Mouse (Mus musculus) gastrocnemius, postnatal 14 days (tissue): ENCODE data around the gene Gas8. TPM values are rescaled to one million over a fixed set of nuclear protein-coding genes. Genes with fewer than 3 reads are reported as not detected.
"Not testable (repeated sequence)": the region's sequence is repeated elsewhere in the genome, so short reads cannot be mapped to it uniquely, and the experiment has no call there.

ENCODE experiments used
- DNase-seq: peaks from one replicate; pipeline ENCODE4 v3.0.0; 2021; ENCODE audit warnings: mixed read lengths
- intact Hi-C: fragments of 180-260 bp; cut with DNase I; formaldehyde crosslinking; loops from one replicate; pipeline ENCODE4 v1.15.1; 2025; ENCODE audit warnings: low total_unique reads
- total RNA-seq, 2 experiments: library from RNA; stranded (reverse); gene quantifications; 2 replicates each; pipeline ENCODE4 v1.2.3; 2021

Gas8 gene
- total RNA-seq, 2 experiments from 2014 or later, result 4.6 to 4.9 TPM

GRCm38 (mm10) chr8:123510819-123511218, 7.8 kb upstream of the Gas8 start:
- intact Hi-C loops, result no loop called here
- DNase-seq, result no peak

DNA sequence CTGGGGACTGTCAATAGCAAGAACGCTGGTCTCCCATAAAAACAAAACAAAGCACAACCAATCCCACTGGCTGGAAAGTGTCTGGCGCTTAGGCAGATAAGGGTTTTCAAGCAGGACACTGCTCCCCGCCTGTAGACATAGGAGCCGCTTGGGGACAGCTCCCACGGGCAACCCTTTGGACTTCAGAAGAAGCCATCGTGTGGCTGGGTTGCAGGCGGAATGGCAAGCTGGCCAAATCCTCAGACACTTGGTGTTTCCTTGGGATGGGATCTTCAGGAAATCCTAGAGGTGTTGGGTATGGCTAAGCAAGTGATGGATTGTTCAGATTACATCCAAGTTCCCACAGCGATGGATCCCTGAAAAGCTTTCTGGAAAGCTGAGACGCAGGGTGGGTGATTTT, 4.5 kb upstream of the Gas8 start:
- no peak for DNase-seq
- intact Hi-C loops, result no loop called here

GRCm38 (mm10) chr8:123514781-123515539, 3.7 kb upstream of the Gas8 start, which contains the start of gene Dbndd1:
Gene Dbndd1 (minus strand): TSS chr8:123515463.
- DNase-seq, result peak; percentile 46
- intact Hi-C loops, result no loop called here

DNA sequence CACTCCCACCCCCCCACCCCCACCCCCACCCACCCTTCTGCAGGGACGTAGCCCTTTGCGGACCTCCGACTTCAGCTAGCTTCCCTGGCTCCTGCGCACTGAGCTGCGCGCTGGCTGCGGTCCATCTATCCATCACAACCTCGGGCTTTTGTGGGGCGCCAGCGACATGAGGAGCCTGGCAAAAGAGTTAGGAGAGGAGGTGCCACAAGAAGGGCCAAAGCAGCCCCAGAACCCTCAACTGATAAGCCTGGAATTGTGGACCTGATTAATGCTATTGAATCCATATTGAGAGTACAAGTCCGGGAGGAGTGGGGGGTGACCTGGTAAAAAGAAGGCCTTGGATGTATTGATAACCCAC, 3.1 kb upstream of the Gas8 start:
- intact Hi-C loops, result no loop called here
- no peak for DNase-seq

DNA sequence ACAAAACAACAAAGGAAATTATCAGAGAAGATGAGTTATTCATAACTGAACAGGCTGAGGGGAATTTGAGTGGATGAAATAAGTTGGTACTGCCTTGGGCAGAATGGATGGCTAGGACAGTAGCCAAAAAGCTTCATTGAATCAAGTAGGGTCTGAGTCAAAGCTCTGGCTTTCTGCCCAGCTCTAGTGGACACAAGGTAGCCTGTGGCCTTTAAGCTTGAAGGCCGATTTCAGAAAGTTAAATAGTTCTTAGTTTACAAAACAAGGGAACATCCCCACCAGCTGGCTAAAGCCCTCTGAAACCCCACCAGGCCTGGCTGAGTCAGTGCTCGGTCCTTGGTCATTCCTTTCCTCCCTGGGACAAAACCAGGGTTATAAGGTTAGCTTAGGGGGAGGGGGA, 2.0 kb upstream of the Gas8 start:
- intact Hi-C loops, result no loop called here
- DNase-seq, result no peak

DNA sequence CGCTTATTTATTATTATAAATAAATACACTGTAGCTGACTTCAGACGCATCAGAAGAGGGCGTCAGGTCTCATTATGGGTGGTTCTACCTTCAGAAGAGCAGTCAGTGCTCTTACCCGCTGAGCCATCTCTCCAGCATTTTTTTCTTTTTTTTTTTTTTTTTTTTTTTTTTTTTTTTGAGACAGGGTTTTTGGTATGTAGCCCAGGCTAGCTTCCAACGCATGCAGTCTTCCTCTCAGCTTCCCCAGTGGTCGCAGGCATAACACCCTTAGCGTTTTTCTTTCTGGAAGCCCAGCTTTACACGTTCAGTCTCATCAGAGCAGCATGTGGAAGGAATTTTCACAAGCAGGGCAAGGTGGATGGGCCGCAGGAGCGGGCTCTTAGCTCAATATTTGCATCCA, 462 bp upstream of the Gas8 start:
- intact Hi-C loops, result no loop called here
- DNase-seq, result no peak

GRCm38 (mm10) chr8:123520048-123520447, 1.4 kb downstream of the Gas8 start:
- intact Hi-C loops, DNase-seq: not testable (repeated sequence)

- DNase-seq, result no peak
- intact Hi-C loops, result no loop called here
Measured at GRCm38 (mm10) chr8:123527720-123528489, 9.3 kb downstream of the Gas8 start.

DNA sequence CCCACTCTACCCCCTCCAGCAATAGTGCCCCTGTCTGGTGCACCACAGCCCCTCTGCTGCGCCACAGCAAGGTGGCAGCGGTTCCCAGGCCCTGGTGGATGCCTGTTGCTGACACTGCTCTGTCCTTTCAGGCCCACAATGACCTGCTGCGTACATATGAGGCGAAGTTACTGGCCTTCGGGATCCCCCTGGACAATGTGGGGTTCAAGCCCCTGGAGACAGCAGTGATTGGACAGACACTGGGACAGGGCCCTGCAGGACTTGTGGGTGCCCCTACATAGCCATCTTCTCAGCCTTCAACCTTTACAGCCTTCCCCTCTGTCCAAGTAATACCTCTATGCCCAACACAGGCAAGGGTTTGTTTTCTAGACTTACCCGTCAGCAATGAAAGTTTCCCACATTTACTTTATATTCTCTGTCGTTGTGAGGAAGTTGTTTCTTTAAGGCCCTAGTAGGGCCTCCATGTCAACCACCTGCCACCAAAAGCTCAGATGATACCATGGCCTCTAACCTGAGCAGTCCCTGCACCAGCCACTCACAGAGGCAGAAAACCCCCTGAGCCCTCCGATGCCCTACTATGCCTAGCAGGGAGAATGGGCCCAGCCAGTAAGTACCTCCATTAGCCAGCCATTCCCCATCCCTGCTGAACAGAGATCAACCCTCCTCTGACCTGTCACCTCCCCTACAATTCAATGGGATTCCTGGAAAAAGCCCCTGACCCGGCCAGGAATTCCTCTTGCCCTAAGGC, 17.8 kb downstream of the Gas8 start:
- intact Hi-C loops, result no loop called here
- no peak for DNase-seq

GRCm38 (mm10) chr8:123536990-123537380, 18.4 kb downstream of the Gas8 start:
- intact Hi-C loops, result no loop called here
- DNase-seq, result no peak

DNA sequence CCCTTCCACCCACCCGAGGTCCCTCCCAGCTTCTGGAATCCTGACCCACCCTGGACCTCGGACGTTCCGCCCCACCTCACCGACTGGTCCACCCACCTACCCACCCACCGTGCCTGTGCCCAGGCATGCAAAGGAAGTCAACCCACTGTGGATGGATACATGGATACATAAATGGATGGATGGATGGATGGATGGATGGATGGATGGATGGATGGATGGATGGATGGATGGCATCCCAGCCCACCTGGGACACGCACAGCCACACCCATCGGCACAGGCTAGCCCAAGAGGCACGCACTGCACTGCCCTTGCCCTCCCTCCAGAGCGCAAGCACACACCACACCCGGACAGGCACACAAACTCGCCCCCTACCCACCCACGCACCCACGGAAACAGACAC, 19.0 kb downstream of the Gas8 start:
- DNase-seq, result not testable (repeated sequence)

DNA sequence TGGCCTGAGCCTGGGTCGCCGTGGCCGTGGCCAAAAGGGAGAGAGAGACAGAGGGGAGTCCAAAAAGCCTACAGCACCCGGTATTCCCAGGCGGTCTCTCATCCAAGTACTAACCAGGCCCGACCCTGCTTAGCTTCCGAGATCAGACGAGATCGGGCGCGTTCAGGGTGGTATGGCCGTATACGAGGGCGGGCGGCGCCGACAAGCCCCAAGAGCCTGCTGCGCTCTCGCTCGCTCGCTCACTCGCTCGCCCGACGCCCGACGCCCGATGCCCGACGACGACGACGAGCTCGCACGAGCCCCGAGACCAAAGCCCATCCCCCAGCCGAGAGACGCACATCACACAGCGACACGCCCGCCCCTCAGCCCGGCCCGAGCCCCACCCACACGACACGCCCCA, 45.6 kb downstream of the Gas8 start:
- DNase-seq, intact Hi-C loops: not testable (repeated sequence)

More for the DNA sequence above, 19.0 kb downstream of the Gas8 start:
- intact Hi-C loops, result not testable (repeated sequence)

DNA sequence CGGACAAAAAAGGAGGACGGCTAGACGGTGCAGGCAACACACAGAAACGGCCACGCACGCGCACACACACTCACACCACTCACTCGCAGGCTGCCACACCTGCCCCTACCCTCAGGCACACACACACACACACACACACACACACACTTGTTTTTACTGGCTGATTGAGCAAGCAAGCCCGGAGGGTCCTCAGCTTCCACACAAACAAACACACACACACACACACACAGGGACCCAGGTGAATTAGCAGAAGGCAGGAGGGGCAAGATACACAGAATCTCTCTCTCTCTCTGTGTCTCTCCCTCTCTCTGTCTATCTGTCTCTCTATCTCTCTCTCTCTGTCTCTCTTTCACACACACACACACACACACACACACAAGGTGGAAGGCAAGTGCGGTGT, 56.8 kb downstream of the Gas8 start:
- intact Hi-C loops, result not testable (repeated sequence)
- DNase-seq, result peak; percentile 2

Other genes starting within 250 kb of the Gas8 start
- 1 to 10 TPM in 1 of 2 experiments, under 1 TPM in 1; 0.92 to 1.3 TPM for gene Fanca, start 200.3 kb upstream of the Gas8 start, total RNA-seq
- under 1 TPM; 0.44 to 0.92 TPM for gene Spire2, start 186.1 kb upstream of the Gas8 start, total RNA-seq
- gene Tcf25, start 145.1 kb upstream of the Gas8 start, total RNA-seq, result 100 to 1,000 TPM; 140 to 162 TPM
- not detected for gene Mc1r, start 111.7 kb upstream of the Gas8 start, total RNA-seq
- under 1 TPM in 1 of 2 experiments, not detected in 1; 0.16 TPM for gene Tubb3, start 107.4 kb upstream of the Gas8 start, total RNA-seq
- 10 to 100 TPM; 36.2 to 36.3 TPM for gene Def8, start 95.3 kb upstream of the Gas8 start, total RNA-seq
- gene Afg3l1, start 40.9 kb upstream of the Gas8 start, total RNA-seq, result 10 to 100 TPM; 35.4 to 36.3 TPM
- gene Dbndd1, start 3.4 kb upstream of the Gas8 start, total RNA-seq, result not detected
- gene Rhou, start 135.1 kb downstream of the Gas8 start, total RNA-seq, result 1 to 10 TPM; 3.9 to 4.9 TPM